Mouse (Mus musculus): ENCODE measurements around the gene Mybpc2.

DNA sequence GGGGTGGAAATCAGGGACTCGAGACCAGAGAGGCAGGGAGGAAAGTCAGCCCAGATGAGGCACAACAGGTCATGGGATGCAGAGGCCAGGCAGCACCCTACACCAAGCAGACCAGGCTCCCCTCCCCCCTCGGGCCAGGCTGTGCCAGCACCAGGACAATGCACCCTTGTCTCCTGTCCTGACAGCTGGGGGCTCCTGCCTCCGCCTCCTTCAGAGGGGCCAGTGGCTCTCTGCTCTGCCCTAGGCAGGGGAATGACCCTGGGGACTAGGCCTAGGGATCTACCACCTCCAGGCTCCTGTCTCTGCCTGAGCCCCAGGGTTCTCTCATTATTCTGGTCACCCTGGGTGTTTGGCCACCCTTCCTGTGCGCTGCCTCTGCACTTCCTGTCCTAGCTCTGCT is 50.0 kb downstream of the Mybpc2 start:
- TF ChIP-seq POLR2A (IDR thresholded peaks at IDR 0.05; ENCODE audit: low read depth, low read length) (no peak), CTCF (conservative IDR thresholded peaks at IDR 0.05; ENCODE audit: insufficient read depth, insufficient read length, low read depth, low read length) (no peak)

Data from kidney, adult 2 months (tissue).